Mouse (Mus musculus): ENCODE results near the gene Eomes. TPM values are rescaled to one million over a fixed set of nuclear protein-coding genes. Genes with fewer than 3 reads are reported as not detected.

Eomes gene
- total RNA-seq, 2 experiments from 2014 or later = 3.1 to 3.5 TPM

DNA sequence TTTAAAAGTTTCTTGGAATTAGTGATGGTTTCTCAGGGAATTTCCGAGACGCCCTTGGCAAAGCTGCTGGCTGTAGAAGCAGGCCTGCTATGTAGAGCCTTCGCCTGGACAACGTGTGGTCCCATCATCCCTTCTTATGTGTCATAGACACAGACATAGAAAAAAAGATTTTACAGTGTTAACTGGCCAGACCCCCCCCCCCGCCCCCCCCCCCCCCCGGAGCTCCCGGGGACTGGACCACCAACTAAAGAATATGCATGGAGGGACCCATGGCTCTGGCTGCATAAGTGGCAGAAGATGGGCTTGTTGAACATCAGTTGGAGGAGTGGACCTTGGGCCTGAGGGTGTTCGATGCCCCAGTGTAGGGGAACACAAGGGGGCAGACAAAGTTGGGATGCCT, 39.6 kb downstream of the Eomes start:
- DNase-seq (ENCODE audit: low spot score in 2 of 2) = no peak

GRCm38 (mm10) chr9:118519101-118519500, 41.1 kb downstream of the Eomes start:
- DNase-seq (ENCODE audit: low spot score in 2 of 2) = no peak

DNA sequence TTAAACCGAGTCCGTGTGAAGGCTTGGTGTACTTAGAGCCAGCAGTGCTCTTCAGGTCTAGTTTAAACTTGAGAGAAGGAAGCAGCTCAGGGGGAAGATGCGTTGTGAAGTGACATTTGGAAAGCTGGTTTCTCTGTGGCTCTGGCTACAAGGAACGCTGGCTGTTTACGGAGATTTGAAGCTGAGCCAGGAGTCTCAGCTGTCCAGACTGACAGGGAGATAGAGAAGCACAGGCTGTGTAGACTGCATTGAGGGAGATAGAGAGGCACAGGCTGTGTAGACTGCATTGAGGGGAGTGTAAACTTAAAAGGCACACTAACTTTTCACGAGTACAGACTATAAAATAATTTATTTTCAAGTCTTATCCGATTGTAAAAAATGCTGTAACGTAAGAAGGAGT, 42.0 kb downstream of the Eomes start:
- no peak for DNase-seq (ENCODE audit: low spot score in 2 of 2)

DNA sequence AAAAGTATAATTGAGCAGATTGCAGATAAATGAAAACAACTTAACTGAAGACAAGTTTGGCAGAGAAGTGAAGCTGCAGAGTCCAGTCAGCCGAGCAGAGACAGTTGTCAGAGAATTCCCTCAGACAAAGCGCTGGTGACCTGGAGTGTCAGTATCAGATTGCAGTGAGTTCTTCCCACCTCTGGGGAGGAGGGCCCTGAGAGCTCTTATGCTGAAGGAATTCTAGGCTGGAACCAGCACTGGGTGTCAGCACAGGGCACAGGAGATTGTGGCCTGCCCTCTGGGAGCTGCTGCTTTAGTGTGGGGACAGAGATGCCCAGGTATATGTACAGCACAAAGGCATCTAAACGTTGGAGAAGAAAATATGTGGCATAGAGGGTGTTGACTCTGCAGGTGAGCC, 42.8 kb downstream of the Eomes start:
- no peak for DNase-seq (ENCODE audit: low spot score in 2 of 2)

- DNase-seq (ENCODE audit: low spot score in 2 of 2) = no peak
These were observed 43.6 kb downstream of the Eomes start for GRCm38 (mm10) chr9:118521659-118522058.

GRCm38 (mm10) chr9:118523738-118524137, 45.7 kb downstream of the Eomes start:
- no peak for DNase-seq (ENCODE audit: low spot score in 2 of 2)

DNA sequence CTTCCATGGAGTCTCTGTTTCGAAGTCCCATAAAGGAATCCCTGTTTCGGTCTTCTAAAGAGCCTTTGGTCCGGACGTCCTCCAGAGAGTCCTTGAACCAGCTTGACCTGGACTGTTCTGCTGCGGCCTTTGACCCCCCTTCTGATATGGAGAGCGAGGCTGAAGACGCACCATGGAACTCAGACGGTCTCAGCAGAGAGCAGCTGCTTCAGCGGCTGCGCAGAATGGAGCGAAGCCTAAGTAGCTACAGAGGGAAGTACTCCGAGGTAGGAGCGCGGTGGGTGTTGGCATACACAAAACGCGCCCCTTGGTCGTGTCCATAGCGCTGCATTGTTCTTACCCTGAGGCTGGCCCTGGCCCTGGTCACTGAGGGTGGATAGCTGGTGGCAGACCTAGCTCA, 49.0 kb downstream of the Eomes start:
- DNase-seq (ENCODE audit: low spot score in 2 of 2) = no peak

DNA sequence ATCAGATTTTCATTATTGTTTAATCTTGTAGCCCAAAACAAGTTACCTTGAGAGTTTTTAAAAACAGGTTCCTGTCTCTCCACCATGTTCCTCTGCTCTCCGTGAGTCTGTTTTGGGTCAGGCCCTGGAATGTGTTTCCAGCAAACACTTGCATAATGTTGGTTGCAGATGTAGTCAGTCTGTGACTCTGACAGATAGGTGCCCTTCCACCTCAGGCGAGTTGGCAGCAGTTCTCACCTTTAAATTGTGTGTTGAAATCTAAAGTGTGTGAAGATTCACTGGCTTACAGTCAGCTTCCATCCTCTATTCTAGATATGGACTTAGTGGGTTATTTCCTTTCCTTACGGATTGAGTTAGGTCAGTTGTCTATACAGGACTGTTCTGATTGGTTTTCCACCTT, 51.8 kb downstream of the Eomes start:
- no peak for DNase-seq (ENCODE audit: low spot score in 2 of 2)

DNA sequence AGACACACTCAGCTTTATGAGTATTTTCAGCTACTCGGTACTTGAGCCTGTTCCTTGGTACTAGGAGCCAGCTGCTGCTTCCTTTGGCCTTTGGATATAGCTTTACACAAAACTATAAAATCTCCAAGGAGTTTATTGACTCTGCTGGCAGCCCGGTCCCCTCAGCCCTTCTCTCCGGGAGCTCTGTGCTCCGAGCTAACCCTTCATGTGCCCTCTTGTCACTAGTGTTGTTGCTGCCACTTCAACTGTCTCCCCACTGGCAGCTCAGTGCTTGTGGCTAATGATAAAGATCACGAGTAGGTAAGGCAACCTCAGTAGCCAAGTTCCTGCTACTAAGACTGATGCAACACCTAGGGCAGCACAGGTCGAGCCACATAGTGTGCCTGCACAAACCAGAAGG, 52.7 kb downstream of the Eomes start:
- DNase-seq (ENCODE audit: low spot score in 2 of 2) = no peak

GRCm38 (mm10) chr9:118532516-118533205, 54.6 kb downstream of the Eomes start:
- no peak for DNase-seq (ENCODE audit: low spot score in 2 of 2)

Other genes with a start within 250 kb of the Eomes start
- gene Golga4, start 28.1 kb downstream of the Eomes start, total RNA-seq (2021) = 10 to 100 TPM; 75.6 to 80.6 TPM
- gene Itga9, start 128.5 kb downstream of the Eomes start, total RNA-seq (2021) = 10 to 100 TPM in 1 of 2 experiments, 1 to 10 TPM in 1; 6.1 to 11.2 TPM